In genomic region chr10:4105676-4106528, GRCm38 (mm10) we compare ENCODE assay signal across 9 mouse cellular contexts.
A peak's percentile ranks its signal among the peaks of the same experiment; 100 is the strongest.
DNase-seq lines count a peak whose midpoint lies in the region; ATAC-seq and TF ChIP-seq lines count a peak whose summit lies in the region.
"Had no signal": no experiment of that assay in that cellular context is flagged by ENCODE, and none has a peak within 500 bp of the region (broad histone marks: within the 10 kb centered on the region; RNA-seq: fewer than 3 reads in every experiment).

No protein-coding gene starts in this region.

- H3K27me3 ChIP-seq in liver, adult 2 months (ENCODE audit: control insufficient read depth, insufficient read depth, low read length), result no peaks in the 10 kb centered on the region
- H3K27me3 ChIP-seq in liver, embryonic 11.5 days (replicated peaks; ENCODE audit: control insufficient read depth, insufficient read depth, low read length), result no peaks in the 10 kb centered on the region
- H3K27me3 ChIP-seq in forebrain, embryonic 15.5 days, result no peaks in the 10 kb centered on the region
- no peaks in the 10 kb centered on the region for H3K27me3 ChIP-seq in kidney, postnatal 0 days (ENCODE audit: insufficient read depth, low read length)
- no peaks in the 10 kb centered on the region for H3K27me3 ChIP-seq in midbrain, postnatal 0 days (ENCODE audit: insufficient read depth, low read length)
- H3K27me3 ChIP-seq: liver, embryonic 15.5 days had no signal

- H3K27ac ChIP-seq in liver, adult 2 months (replicated peaks; ENCODE audit: insufficient read depth, low read depth, low read length), result no peak overlapping the region; the same call in 1 of the 2 replicates
- H3K27ac ChIP-seq in liver, embryonic 11.5 days (ENCODE audit: low read depth, low read length), result no peak overlapping the region; the same call in 1 of the 2 replicates
- H3K27ac ChIP-seq in forebrain, embryonic 15.5 days (replicated peaks), result peak overlapping the region; percentile 69
- H3K27ac ChIP-seq in kidney, postnatal 0 days, result peak overlapping the region; percentile 67
- no peak overlapping the region for H3K27ac ChIP-seq in midbrain, postnatal 0 days (ENCODE audit: low read depth, low read length)
- H3K27ac ChIP-seq: liver, embryonic 15.5 days had no signal

- no peak for ATAC-seq in liver, embryonic 11.5 days (replicated peaks; ENCODE audit: low FRiP score)
- peak; percentile 62 for ATAC-seq in forebrain, embryonic 15.5 days (replicated peaks)
- peak; percentile 47 for ATAC-seq in kidney, postnatal 0 days (replicated peaks; ENCODE audit: low FRiP score, low read depth)
- peak; percentile 42; the same call in 1 of the 2 replicates for ATAC-seq in midbrain, postnatal 0 days (ENCODE audit: low FRiP score)

- H3K79me2 ChIP-seq in liver, adult 2 months (ENCODE audit: control insufficient read depth, insufficient read depth, low read length), result no peaks in the 10 kb centered on the region

- H3K9me3 ChIP-seq in liver, embryonic 11.5 days (ENCODE audit: control insufficient read depth, low read length), result no peaks in the 10 kb centered on the region
- no peaks in the 10 kb centered on the region for H3K9me3 ChIP-seq in forebrain, embryonic 15.5 days
- no peaks in the 10 kb centered on the region for H3K9me3 ChIP-seq in kidney, postnatal 0 days (replicated peaks; ENCODE audit: low read length)
- no peaks in the 10 kb centered on the region for H3K9me3 ChIP-seq in midbrain, postnatal 0 days (ENCODE audit: low read length)
- H3K9me3 ChIP-seq: liver, embryonic 15.5 days had no signal

- H3K4me1 ChIP-seq in liver, adult 2 months (ENCODE audit: control insufficient read depth, insufficient read depth, low read length), result peaks cover 2% of the 10 kb centered on the region; the same call in 1 of the 2 replicates
- H3K4me1 ChIP-seq in liver, embryonic 11.5 days (replicated peaks; ENCODE audit: control insufficient read depth, insufficient read depth, low read length), result peaks cover 10% of the 10 kb centered on the region; the same call in 1 of the 2 replicates
- peaks cover 20% of the 10 kb centered on the region for H3K4me1 ChIP-seq in forebrain, embryonic 15.5 days
- H3K4me1 ChIP-seq in kidney, postnatal 0 days (replicated peaks; ENCODE audit: insufficient read depth, low read length), result peaks cover 30% of the 10 kb centered on the region
- peaks cover 9% of the 10 kb centered on the region; the same call in 1 of the 2 replicates for H3K4me1 ChIP-seq in midbrain, postnatal 0 days (ENCODE audit: insufficient read depth, low read length)

- H3K4me2 ChIP-seq in liver, embryonic 11.5 days, result no peak overlapping the region
- no peak overlapping the region for H3K4me2 ChIP-seq in forebrain, embryonic 15.5 days (replicated peaks)
- H3K4me2 ChIP-seq in kidney, postnatal 0 days (ENCODE audit: low read length), result 0 out of 2 replicates have a peak overlapping the region, but pooled peaks have one; percentile 23
- H3K4me2 ChIP-seq in midbrain, postnatal 0 days (ENCODE audit: low read depth, low read length, poor library complexity, severe bottlenecking), result no peak overlapping the region
- H3K4me2 ChIP-seq: liver, embryonic 15.5 days had no signal

- DNase-seq in liver, adult 2 months (ENCODE audit: extremely low read depth, low read depth, low spot score), result peak; percentile 64
- no peak for DNase-seq in liver, embryonic 11.5 days (ENCODE audit: low spot score)
- DNase-seq in kidney, postnatal 0 days (ENCODE audit: low spot score), result peak; percentile 77
- DNase-seq in midbrain, postnatal 0 days (ENCODE audit: low spot score), result peak; percentile 68
- no peak for DNase-seq in layer of hippocampus, postnatal 14 days (ENCODE audit: low spot score in 2 of 2)
- DNase-seq in frontal cortex, postnatal 25 days (ENCODE audit: low spot score in 2 of 2), result no peak
- no peak for DNase-seq in cerebellum, adult 9-11 months

- no peak overlapping the region for H3K4me3 ChIP-seq in liver, adult 2 months (ENCODE audit: insufficient read depth, low read depth, low read length)
- H3K4me3 ChIP-seq in liver, embryonic 11.5 days (ENCODE audit: low read depth, low read length), result no peak overlapping the region
- H3K4me3 ChIP-seq in forebrain, embryonic 15.5 days, result no peak overlapping the region
- no peak overlapping the region for H3K4me3 ChIP-seq in kidney, postnatal 0 days (replicated peaks; ENCODE audit: low read depth, low read length)
- no peak overlapping the region for H3K4me3 ChIP-seq in midbrain, postnatal 0 days (ENCODE audit: low read depth, low read length)
- H3K4me3 ChIP-seq: liver, embryonic 15.5 days had no signal

- 35% methylated on average over 10 of the region's 10 CpGs for WGBS in liver, adult 2 months
- 69% methylated on average over 10 of the region's 10 CpGs for WGBS in liver, embryonic 11.5 days
- 5% methylated on average over 10 of the region's 10 CpGs for WGBS in forebrain, embryonic 15.5 days
- 17% methylated on average over 10 of the region's 10 CpGs for WGBS in kidney, postnatal 0 days
- 27% methylated on average over 10 of the region's 10 CpGs for WGBS in midbrain, postnatal 0 days

- H3K36me3 ChIP-seq in liver, adult 2 months (ENCODE audit: control insufficient read depth, insufficient read depth, low read length), result no peaks in the 10 kb centered on the region
- H3K36me3 ChIP-seq in liver, embryonic 11.5 days (ENCODE audit: control insufficient read depth, insufficient read depth, low read length), result peaks cover 7% of the 10 kb centered on the region
- no peaks in the 10 kb centered on the region for H3K36me3 ChIP-seq in forebrain, embryonic 15.5 days
- no peaks in the 10 kb centered on the region for H3K36me3 ChIP-seq in kidney, postnatal 0 days (ENCODE audit: insufficient read depth, low read length)
- no peaks in the 10 kb centered on the region for H3K36me3 ChIP-seq in midbrain, postnatal 0 days (ENCODE audit: insufficient read depth, low read length)

- TF ChIP-seq CTCF in liver, adult 2 months (IDR thresholded peaks at IDR 0.05; ENCODE audit: low read depth, low read length), result no peak
- TF ChIP-seq CTCF in kidney, postnatal 0 days (IDR thresholded peaks at IDR 0.05; ENCODE audit: low read depth), result peak; percentile 43; the same call in 1 of the 2 replicates
- peak; percentile 46 for TF ChIP-seq CTCF in midbrain, postnatal 0 days (IDR thresholded peaks at IDR 0.05)

- H3K9ac ChIP-seq in liver, adult 2 months (ENCODE audit: low read depth, low read length), result no peak overlapping the region
- H3K9ac ChIP-seq in liver, embryonic 11.5 days (ENCODE audit: low read depth, low read length), result no peak overlapping the region
- no peak overlapping the region for H3K9ac ChIP-seq in forebrain, embryonic 15.5 days (replicated peaks)
- no peak overlapping the region; the same call in 1 of the 2 replicates for H3K9ac ChIP-seq in kidney, postnatal 0 days (ENCODE audit: low read depth, low read length)
- H3K9ac ChIP-seq in midbrain, postnatal 0 days (replicated peaks; ENCODE audit: low read length, poor library complexity, severe bottlenecking), result no peak overlapping the region
- H3K9ac ChIP-seq: liver, embryonic 15.5 days had no signal

- TF ChIP-seq POLR2A in liver, adult 2 months (IDR thresholded peaks at IDR 0.05; ENCODE audit: extremely low read depth, insufficient read depth, low read length), result no peak

Comparison
In these comparisons a context has a peak if more than half of its experiments do, and no peak if none do; other contexts are left out.
1. DNase-seq: peak in liver, adult 2 months (single experiment), kidney, postnatal 0 days (single experiment) and midbrain, postnatal 0 days (single experiment); none in liver, embryonic 11.5 days (single experiment), layer of hippocampus, postnatal 14 days (0 of 2), frontal cortex, postnatal 25 days (0 of 2) and cerebellum, adult 9-11 months (single experiment).
2. H3K27ac ChIP-seq: peak in forebrain, embryonic 15.5 days (single experiment) and kidney, postnatal 0 days (single experiment); none in liver, adult 2 months (single experiment), liver, embryonic 11.5 days (single experiment) and midbrain, postnatal 0 days (single experiment).